Mouse (Mus musculus) kidney, embryonic 16.5 days (tissue): Measurements from ENCODE around the gene Acox3. TPM values are rescaled to one million over a fixed set of nuclear protein-coding genes. Genes with fewer than 3 reads are reported as not detected.
A peak's percentile ranks its signal among the peaks of the same experiment; 100 is the strongest.

Source experiments
- ATAC-seq: fragments of 200-750 bp; cut with Nextera tagmentation; 2 replicates; pipeline ENCODE4 v1.8.0; 2017; ENCODE audit warnings: moderate TSS enrichment; ENCODE audit not compliant: low FRiP score, low TSS enrichment
- H3K27ac ChIP-seq: fragments of 300-500 bp; sonication (generic); 2 replicates; pipeline ENCODE4 v1.5.1; 2014; ENCODE audit warnings: low read length
- H3K27me3 ChIP-seq: fragments of 300-500 bp; sonication (generic); 2 replicates; pipeline ENCODE4 v1.6.1; 2014; ENCODE audit warnings: low read length, control low read depth, mixed read lengths; ENCODE audit not compliant: insufficient read depth
- H3K36me3 ChIP-seq: fragments of 300-500 bp; sonication (generic); 2 replicates; pipeline ENCODE4 v1.6.1; 2014; ENCODE audit warnings: low read length, control low read depth, mixed read lengths; ENCODE audit not compliant: insufficient read depth
- H3K4me1 ChIP-seq: fragments of 300-500 bp; sonication (generic); 2 replicates; pipeline ENCODE4 v1.6.1; 2014; ENCODE audit warnings: low read length, control low read depth, mixed read lengths; ENCODE audit not compliant: insufficient read depth
- H3K4me2 ChIP-seq: fragments of 300-500 bp; sonication (generic); replicated peaks from 2 replicates; pipeline ENCODE4 v1.6.1; 2014; ENCODE audit warnings: low read depth, low read length
- H3K4me3 ChIP-seq: fragments of 300-500 bp; sonication (generic); 2 replicates; pipeline ENCODE4 v1.5.1; 2014; ENCODE audit warnings: mild to moderate bottlenecking, low read length
- H3K9ac ChIP-seq: fragments of 300-500 bp; sonication (generic); replicated peaks from 2 replicates; pipeline ENCODE4 v1.6.1; 2014; ENCODE audit warnings: low read length
- H3K9me3 ChIP-seq: fragments of 300-500 bp; sonication (generic); 2 replicates; pipeline ENCODE4 v1.6.1; 2016; ENCODE audit warnings: low read length, control low read depth
- WGBS: fragments of 180-500 bp; shearing (Covaris S2); extraction: QIAGEN DNeasy Blood & Tissue Kit; methylation state at CpG from one replicate; pipeline ENCODE4 v1.1.7; 2014; 5-methylcytosine and 5-hydroxymethylcytosine counted together
- polyA plus RNA-seq: library from polyadenylated mRNA; unstranded; fragments of >200 nt; fragmentation: Nextera tagmentation; extraction: Ambion mirVana; gene quantifications from 2 replicates; pipeline ENCODE4 v1.2.1, GENCODE M21; 2015

Acox3 gene
- polyA plus RNA-seq, 1 experiment from 2014 or later: 14.4 TPM

DNA sequence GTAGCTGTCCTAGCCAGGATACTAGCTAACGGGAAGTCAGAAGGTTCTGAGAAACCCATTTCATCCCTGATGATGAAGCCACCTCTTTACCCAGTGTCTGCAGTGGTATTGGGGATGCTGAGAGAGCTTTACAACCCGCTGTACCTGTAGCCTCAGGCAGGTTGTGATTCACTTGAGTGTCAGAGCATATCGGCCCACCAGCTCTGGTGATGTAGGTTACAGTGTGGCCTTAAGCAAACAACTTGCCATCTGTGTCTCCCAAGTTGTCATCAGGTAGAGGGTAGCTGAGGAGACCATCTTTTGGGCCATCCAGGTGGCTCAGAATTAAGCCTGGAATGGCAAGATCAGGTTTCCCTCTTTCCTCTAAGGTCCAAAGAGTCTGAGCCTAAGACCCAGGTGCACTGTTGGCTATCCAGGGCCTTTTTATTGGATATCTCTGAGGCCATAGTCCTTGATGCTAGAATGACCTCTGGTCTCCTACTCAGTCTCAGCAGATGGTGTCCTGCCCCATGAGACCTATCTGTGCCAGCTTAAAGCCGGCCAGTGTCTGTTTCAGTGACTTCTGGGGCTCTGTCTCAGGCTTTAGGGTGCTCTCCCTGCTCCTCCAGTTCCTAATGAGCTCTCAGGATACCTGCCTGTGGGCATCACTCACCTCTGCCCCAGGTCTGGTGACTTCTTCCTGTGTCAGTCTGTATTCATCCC, 29.9 kb upstream of the Acox3 start:
- Histone ChIP-seq H3K4me1 (no peaks in the 10 kb centered on the region), H3K4me2 (no peak overlapping the region), H3K27ac (no peak overlapping the region), H3K27me3 (no peaks in the 10 kb centered on the region), H3K9me3 (no peaks in the 10 kb centered on the region), H3K4me3 (no peak overlapping the region), H3K9ac (no peak overlapping the region), H3K36me3 (peaks cover 14% of the 10 kb centered on the region; the same call in 1 of the 2 replicates)
- WGBS: 82% methylated on average over 4 of the region's 4 CpGs
- ATAC-seq: no peak

DNA sequence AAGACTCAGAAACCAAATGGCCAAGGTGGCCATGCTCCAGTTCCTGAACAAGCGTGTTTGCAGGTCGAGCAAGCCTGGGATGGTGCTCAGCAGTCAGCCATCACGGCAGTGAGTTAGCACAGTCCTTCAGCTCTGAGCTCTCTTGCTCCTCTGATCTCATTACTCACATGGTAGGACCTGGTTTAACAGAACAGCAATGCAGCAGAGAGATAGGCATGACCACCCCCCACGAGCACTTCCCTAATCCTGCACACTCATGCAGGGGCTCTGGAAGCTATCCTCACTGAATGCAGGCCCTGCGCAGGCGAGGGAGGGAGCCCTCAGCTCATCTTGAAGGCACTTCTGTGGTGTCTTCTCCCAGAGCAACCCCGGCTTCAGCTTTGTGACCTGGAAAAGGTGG, 26.4 kb upstream of the Acox3 start:
- no peak for ATAC-seq
- H3K9ac ChIP-seq: no peak overlapping the region
- WGBS: 87% methylated on average over 7 of the region's 7 CpGs
- no peak overlapping the region for H3K27ac ChIP-seq
- no peak overlapping the region for H3K4me3 ChIP-seq
- H3K36me3 ChIP-seq: peaks cover 24% of the 10 kb centered on the region
- H3K4me1 ChIP-seq: no peaks in the 10 kb centered on the region
- no peaks in the 10 kb centered on the region for H3K27me3 ChIP-seq
- no peaks in the 10 kb centered on the region for H3K9me3 ChIP-seq
- no peak overlapping the region for H3K4me2 ChIP-seq

- no peak overlapping the region for H3K27ac ChIP-seq
- ATAC-seq: 0 out of 2 replicates have a peak, but pooled peaks have one; percentile 42
- 73% methylated on average over 13 of the region's 13 CpGs for WGBS
- H3K9ac ChIP-seq: no peak overlapping the region
- H3K27me3 ChIP-seq: no peaks in the 10 kb centered on the region
- no peak overlapping the region for H3K4me3 ChIP-seq
- no peaks in the 10 kb centered on the region for H3K9me3 ChIP-seq
- peaks cover 41% of the 10 kb centered on the region for H3K36me3 ChIP-seq
- no peak overlapping the region for H3K4me2 ChIP-seq
- H3K4me1 ChIP-seq: no peaks in the 10 kb centered on the region
These were observed 24.8 kb upstream of the Acox3 start for GRCm38 (mm10) chr5:35557946-35558621.

DNA sequence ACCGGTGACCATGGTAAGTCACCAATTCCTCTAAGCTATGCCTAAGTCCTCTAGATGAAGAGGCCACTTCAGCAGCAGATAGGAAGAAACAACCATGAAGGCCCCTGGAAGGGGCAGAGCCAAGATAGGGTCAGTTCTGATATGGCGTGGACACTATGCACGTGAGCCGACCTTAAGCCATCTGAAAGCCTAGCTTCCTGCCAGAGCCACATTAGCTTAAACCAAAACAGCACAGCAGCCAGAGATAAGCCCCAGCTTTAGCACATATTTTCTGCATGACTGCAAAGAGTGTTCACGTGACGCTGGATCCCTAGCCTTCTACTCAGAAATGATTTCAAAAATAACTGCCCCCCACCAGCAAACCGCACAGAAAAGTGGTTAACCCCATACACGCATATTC, 23.4 kb upstream of the Acox3 start:
- Histone ChIP-seq H3K27me3 (no peaks in the 10 kb centered on the region), H3K9ac (no peak overlapping the region), H3K27ac (0 out of 2 replicates have a peak overlapping the region, but pooled peaks have one; percentile 8), H3K4me2 (no peak overlapping the region), H3K9me3 (no peaks in the 10 kb centered on the region), H3K4me1 (no peaks in the 10 kb centered on the region), H3K36me3 (peaks cover 52% of the 10 kb centered on the region), H3K4me3 (no peak overlapping the region)
- 77% methylated on average over 8 of the region's 8 CpGs for WGBS
- ATAC-seq: no peak

GRCm38 (mm10) chr5:35562616-35563015, 20.2 kb upstream of the Acox3 start:
- peaks cover 57% of the 10 kb centered on the region for H3K36me3 ChIP-seq
- H3K9me3 ChIP-seq: no peaks in the 10 kb centered on the region
- H3K4me1 ChIP-seq: no peaks in the 10 kb centered on the region
- no peak overlapping the region for H3K4me3 ChIP-seq
- no peak for ATAC-seq
- no peaks in the 10 kb centered on the region for H3K27me3 ChIP-seq
- no peak overlapping the region for H3K9ac ChIP-seq
- WGBS: 93% methylated on average over 2 of the region's 2 CpGs
- H3K4me2 ChIP-seq: no peak overlapping the region
- H3K27ac ChIP-seq: no peak overlapping the region

- Histone ChIP-seq H3K9me3 (no peaks in the 10 kb centered on the region), H3K36me3 (peaks cover 59% of the 10 kb centered on the region), H3K4me2 (no peak overlapping the region), H3K27ac (no peak overlapping the region), H3K4me3 (no peak overlapping the region), H3K9ac (no peak overlapping the region), H3K27me3 (no peaks in the 10 kb centered on the region), H3K4me1 (no peaks in the 10 kb centered on the region)
- ATAC-seq: peak; percentile 42; the same call in 1 of the 2 replicates
- 0% methylated on average over 1 of the region's 1 CpGs for WGBS
These were observed 19.4 kb upstream of the Acox3 start for GRCm38 (mm10) chr5:35563449-35563848.

DNA sequence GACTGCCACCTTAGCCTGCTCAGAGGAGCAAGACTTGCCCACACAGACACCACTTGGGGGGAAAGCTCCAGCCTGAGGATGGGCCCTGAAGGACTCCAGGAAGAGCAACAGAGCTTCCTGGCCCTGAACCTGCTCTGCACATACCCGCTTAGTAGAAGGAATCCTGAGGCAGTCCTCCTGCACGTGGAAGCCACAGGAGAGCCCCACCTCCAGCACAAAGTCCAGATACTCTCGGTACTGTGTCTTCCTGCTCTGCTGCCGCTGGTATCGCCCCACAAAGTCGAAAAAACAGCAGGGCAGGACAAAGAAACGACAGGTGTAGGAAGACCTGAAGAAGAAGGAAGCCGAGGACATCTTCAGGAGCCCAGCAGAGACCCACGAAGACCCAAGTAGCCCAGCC, 17.6 kb upstream of the Acox3 start:
- Histone ChIP-seq H3K9me3 (no peaks in the 10 kb centered on the region), H3K27me3 (no peaks in the 10 kb centered on the region), H3K9ac (no peak overlapping the region), H3K36me3 (peaks cover 72% of the 10 kb centered on the region), H3K27ac (no peak overlapping the region), H3K4me1 (no peaks in the 10 kb centered on the region), H3K4me3 (no peak overlapping the region), H3K4me2 (no peak overlapping the region)
- no peak for ATAC-seq
- 89% methylated on average over 9 of the region's 9 CpGs for WGBS

- no peaks in the 10 kb centered on the region for H3K4me1 ChIP-seq
- no peak overlapping the region for H3K27ac ChIP-seq
- no peak for ATAC-seq
- H3K4me2 ChIP-seq: no peak overlapping the region
- WGBS: 88% methylated on average over 4 of the region's 4 CpGs
- H3K9me3 ChIP-seq: no peaks in the 10 kb centered on the region
- H3K9ac ChIP-seq: no peak overlapping the region
- H3K27me3 ChIP-seq: no peaks in the 10 kb centered on the region
- peaks cover 79% of the 10 kb centered on the region for H3K36me3 ChIP-seq
- H3K4me3 ChIP-seq: no peak overlapping the region
These were observed 16.2 kb upstream of the Acox3 start for GRCm38 (mm10) chr5:35566632-35567031.

GRCm38 (mm10) chr5:35571546-35571945, 11.3 kb upstream of the Acox3 start:
- peaks cover 45% of the 10 kb centered on the region for H3K36me3 ChIP-seq
- no peak for ATAC-seq

More at GRCm38 (mm10) chr5:35571546-35571945, 11.3 kb upstream of the Acox3 start:
- no peak overlapping the region for H3K27ac ChIP-seq
- peaks cover 15% of the 10 kb centered on the region for H3K4me1 ChIP-seq
- H3K9ac ChIP-seq: no peak overlapping the region
- no peaks in the 10 kb centered on the region for H3K9me3 ChIP-seq
- no peaks in the 10 kb centered on the region for H3K27me3 ChIP-seq
- 91% methylated on average over 6 of the region's 6 CpGs for WGBS
- H3K4me2 ChIP-seq: no peak overlapping the region
- H3K4me3 ChIP-seq: no peak overlapping the region
